Mouse (Mus musculus) neural tube, embryonic 14.5 days (tissue): Measurements from ENCODE around the gene Fdxr. TPM values are rescaled to one million over a fixed set of nuclear protein-coding genes. Genes with fewer than 3 reads are reported as not detected.

Source experiments
- ATAC-seq: fragments of 200-750 bp; cut with Nextera tagmentation; 2 replicates; pipeline ENCODE4 v1.8.0; 2017; ENCODE audit warnings: low read depth, mild to moderate bottlenecking, moderate TSS enrichment, moderate library complexity
- H3K27ac ChIP-seq: fragments of 300-500 bp; sonication (generic); 2 replicates; pipeline ENCODE4 v1.5.1; 2014; ENCODE audit warnings: low read depth, mild to moderate bottlenecking, control low read depth, low read length, moderate library complexity, mixed read lengths
- H3K27me3 ChIP-seq: fragments of 300-500 bp; sonication (generic); 2 replicates; pipeline ENCODE4 v1.6.1; 2014; ENCODE audit warnings: low read length; ENCODE audit not compliant: control insufficient read depth, insufficient read depth
- H3K36me3 ChIP-seq: fragments of 300-500 bp; sonication (generic); 2 replicates; pipeline ENCODE4 v1.6.1; 2014; ENCODE audit warnings: low read length, mixed read lengths; ENCODE audit not compliant: control insufficient read depth, insufficient read depth
- H3K4me1 ChIP-seq: fragments of 300-500 bp; sonication (generic); 2 replicates; pipeline ENCODE4 v1.6.1; 2014; ENCODE audit warnings: low read length; ENCODE audit not compliant: control insufficient read depth, insufficient read depth
- H3K4me2 ChIP-seq: fragments of 300-500 bp; sonication (generic); 2 replicates; pipeline ENCODE4 v1.6.1; 2014; ENCODE audit warnings: mild to moderate bottlenecking, low read depth, low read length, control low read depth
- H3K4me3 ChIP-seq: fragments of 300-500 bp; sonication (generic); 2 replicates; pipeline ENCODE4 v1.5.1; 2014; ENCODE audit warnings: low read depth, low read length, control low read depth, mixed read lengths
- H3K9ac ChIP-seq: fragments of 300-500 bp; sonication (generic); replicated peaks from 2 replicates; pipeline ENCODE4 v1.6.1; 2014; ENCODE audit warnings: low read depth, mild to moderate bottlenecking, control low read depth, low read length, mixed read lengths
- H3K9me3 ChIP-seq: fragments of 300-500 bp; sonication (generic); 2 replicates; pipeline ENCODE4 v1.6.1; 2016; ENCODE audit warnings: low read length; ENCODE audit not compliant: control insufficient read depth
- WGBS: fragments of 180-500 bp; shearing (Covaris S2); extraction: QIAGEN DNeasy Blood & Tissue Kit; methylation state at CpG from one replicate; pipeline ENCODE4 v1.1.7; 2014; 5-methylcytosine and 5-hydroxymethylcytosine counted together
- polyA plus RNA-seq: library from polyadenylated mRNA; unstranded; fragments of >200 nt; fragmentation: Nextera tagmentation; extraction: Ambion mirVana; gene quantifications from 2 replicates; pipeline ENCODE4 v1.2.1, GENCODE M21; 2014

Gene Fdxr
- polyA plus RNA-seq: 12.5 and 14.6 TPM in 2 replicates

- under 1% methylated on average over 42 of the region's 42 CpGs for WGBS
- Histone ChIP-seq H3K9ac (peak within 1 kb of the TSS; percentile 61), H3K27ac (peak within 1 kb of the TSS; percentile 91), H3K4me3 (peak within 1 kb of the TSS; percentile 55), H3K9me3 (no peaks in the 10 kb centered on the region), H3K4me1 (peaks cover 9% of the 10 kb centered on the region), H3K4me2 (peak within 1 kb of the TSS; percentile 77), H3K27me3 (no peaks in the 10 kb centered on the region), H3K36me3 (no peaks in the 10 kb centered on the region)
- ATAC-seq: peak; percentile 96
These were observed at the start of gene Fdxr for GRCm38 (mm10) chr11:115276780-115277603. Gene Fdxr, minus strand, starts transcription at chr11:115277050.

- Histone ChIP-seq H3K9me3 (no peaks in the 10 kb centered on the region), H3K27me3 (peaks cover 47% of the 10 kb centered on the region), H3K9ac (no peak overlapping the region), H3K4me1 (0 out of 2 replicates have a peak, but pooled peaks cover 6% of the 10 kb centered on the region), H3K4me3 (no peak overlapping the region), H3K4me2 (peak overlapping the region; percentile 14; the same call in 1 of the 2 replicates), H3K36me3 (no peaks in the 10 kb centered on the region), H3K27ac (no peak overlapping the region)
- no peak for ATAC-seq
- WGBS: 15% methylated on average over 32 of the region's 32 CpGs
These were observed 46.5 kb upstream of the Fdxr start for GRCm38 (mm10) chr11:115323354-115323753.

GRCm38 (mm10) chr11:115321906-115322693, 45.2 kb upstream of the Fdxr start, which contains the start of gene Ush1g:
Gene Ush1g, minus strand, starts transcription at chr11:115322041.
- no peak within 1 kb of the TSS for H3K27ac ChIP-seq
- no peaks in the 10 kb centered on the region for H3K36me3 ChIP-seq
- no peak within 1 kb of the TSS for H3K9ac ChIP-seq
- H3K4me1 ChIP-seq: 0 out of 2 replicates have a peak, but pooled peaks cover 6% of the 10 kb centered on the region
- H3K4me2 ChIP-seq: no peak within 1 kb of the TSS
- H3K4me3 ChIP-seq: no peak within 1 kb of the TSS
- H3K9me3 ChIP-seq: no peaks in the 10 kb centered on the region
- peak; percentile 56; the same call in 1 of the 2 replicates for ATAC-seq
- WGBS: 4% methylated on average over 35 of the region's 35 CpGs
- H3K27me3 ChIP-seq: peaks cover 56% of the 10 kb centered on the region

- Histone ChIP-seq H3K4me2 (no peak overlapping the region), H3K4me3 (no peak overlapping the region), H3K9ac (no peak overlapping the region), H3K27ac (no peak overlapping the region), H3K4me1 (0 out of 2 replicates have a peak, but pooled peaks cover 6% of the 10 kb centered on the region), H3K27me3 (peaks cover 69% of the 10 kb centered on the region), H3K36me3 (no peaks in the 10 kb centered on the region), H3K9me3 (no peaks in the 10 kb centered on the region)
- 9% methylated on average over 18 of the region's 18 CpGs for WGBS
- ATAC-seq: no peak
These were observed 43.0 kb upstream of the Fdxr start for GRCm38 (mm10) chr11:115319704-115320383.

GRCm38 (mm10) chr11:115318245-115319027, 41.6 kb upstream of the Fdxr start:
- ATAC-seq: no peak
- Histone ChIP-seq H3K9me3 (no peaks in the 10 kb centered on the region), H3K9ac (0 out of 2 replicates have a peak overlapping the region, but pooled peaks have one; percentile 11), H3K27me3 (peaks cover 65% of the 10 kb centered on the region), H3K27ac (no peak overlapping the region), H3K4me2 (0 out of 2 replicates have a peak overlapping the region, but pooled peaks have one; percentile 4), H3K4me3 (0 out of 2 replicates have a peak overlapping the region, but pooled peaks have one; percentile 4), H3K4me1 (0 out of 2 replicates have a peak, but pooled peaks cover 4% of the 10 kb centered on the region), H3K36me3 (no peaks in the 10 kb centered on the region)
- 6% methylated on average over 62 of the region's 63 CpGs for WGBS

GRCm38 (mm10) chr11:115317204-115317603, 40.4 kb upstream of the Fdxr start:
- H3K4me2 ChIP-seq: no peak overlapping the region
- H3K4me3 ChIP-seq: no peak overlapping the region
- 60% methylated on average over 7 of the region's 7 CpGs for WGBS
- 0 out of 2 replicates have a peak, but pooled peaks cover 2% of the 10 kb centered on the region for H3K4me1 ChIP-seq
- no peaks in the 10 kb centered on the region for H3K36me3 ChIP-seq
- H3K9ac ChIP-seq: no peak overlapping the region
- no peak overlapping the region for H3K27ac ChIP-seq
- H3K27me3 ChIP-seq: peaks cover 56% of the 10 kb centered on the region
- no peaks in the 10 kb centered on the region for H3K9me3 ChIP-seq
- ATAC-seq: no peak

- Histone ChIP-seq H3K4me1 (no peaks in the 10 kb centered on the region), H3K9ac (no peak overlapping the region), H3K4me3 (no peak overlapping the region), H3K4me2 (no peak overlapping the region), H3K36me3 (no peaks in the 10 kb centered on the region), H3K27me3 (peaks cover 31% of the 10 kb centered on the region), H3K9me3 (no peaks in the 10 kb centered on the region), H3K27ac (no peak overlapping the region)
- 51% methylated on average over 2 of the region's 2 CpGs for WGBS
- no peak for ATAC-seq
These were observed 37.4 kb upstream of the Fdxr start for GRCm38 (mm10) chr11:115314249-115314648.

- no peak for ATAC-seq
- H3K36me3 ChIP-seq: no peaks in the 10 kb centered on the region
- H3K27ac ChIP-seq: no peak overlapping the region
- H3K9ac ChIP-seq: no peak overlapping the region
- 72% methylated on average over 1 of the region's 1 CpGs for WGBS
- no peaks in the 10 kb centered on the region for H3K9me3 ChIP-seq
- H3K4me2 ChIP-seq: no peak overlapping the region
- H3K4me1 ChIP-seq: no peaks in the 10 kb centered on the region
- H3K27me3 ChIP-seq: no peaks in the 10 kb centered on the region; the same call in 1 of the 2 replicates
- no peak overlapping the region for H3K4me3 ChIP-seq
These were observed 31.9 kb upstream of the Fdxr start for GRCm38 (mm10) chr11:115308781-115309180.
